Mouse (Mus musculus): ENCODE measurements around the gene Rab3il1. TPM values are rescaled to one million over a fixed set of nuclear protein-coding genes. Genes with fewer than 3 reads are reported as not detected.

Gene Rab3il1
- total and polyA plus RNA-seq, 3 experiments = 0.04 TPM; not detected in 2

GRCm38 (mm10) chr19:10058876-10059427, 57.5 kb downstream of the Rab3il1 start:
- Histone ChIP-seq H3K9me3 (replicated peaks; ENCODE audit: low read length) (no peaks in the 10 kb centered on the region), H3K27me3 (replicated peaks) (peaks cover 2% of the 10 kb centered on the region), H3K36me3 (replicated peaks in 1 of 2; ENCODE audit: control insufficient read depth in 1 of 2, insufficient read depth in 1 of 2, low read length in 1 of 2) (no peaks in the 10 kb centered on the region), H3K79me2 (replicated peaks; ENCODE audit: control insufficient read depth, extremely low read depth, insufficient read depth, poor library complexity, severe bottlenecking) (no peaks in the 10 kb centered on the region), H3K9ac (ENCODE audit: insufficient read depth, low read depth) (no peak overlapping the region), H3K4me3 (replicated peaks in 1 of 3; ENCODE audit: low read depth in 2 of 3, low read length in 2 of 3, poor library complexity in 1 of 3) (no peak overlapping the region), H3K27ac (ENCODE audit: insufficient read depth, low read depth) (no peak overlapping the region), H3K4me2 (ENCODE audit: insufficient read depth, low read depth, poor library complexity, severe bottlenecking) (no peak overlapping the region), H3K4me1 (ENCODE audit: control insufficient read depth in 1 of 2, insufficient read depth in 2 of 2) (peaks cover 0 to 33% of the 10 kb centered on the region in 2 experiments; a peak in 2 of 4 replicates)
- dilution Hi-C loops (cut with MboI; ENCODE audit: extremely low pct_ligation_motif_present, extremely low pct_unique_long_range_greater_than_20kb, low sequenced_read_pairs) = no loop called here
- in situ Hi-C loops (cut with MboI; ENCODE audit: low pct_ligation_motif_present, low pct_unique_long_range_greater_than_20kb, low sequenced_read_pairs) = no loop called here
- TF ChIP-seq HCFC1 (IDR thresholded peaks at IDR 0.05; ENCODE audit: low read depth, low read length) = no peak
- no peak for TF ChIP-seq RAD21 (IDR thresholded peaks at IDR 0.05; ENCODE audit: low read depth, low read length)
- no peak for TF ChIP-seq ZNF384 (IDR thresholded peaks at IDR 0.05; ENCODE audit: low read depth, low read length)
- TF ChIP-seq NELFE (IDR thresholded peaks at IDR 0.05; ENCODE audit: low read depth, low read length) = no peak
- TF ChIP-seq ZKSCAN1 (IDR thresholded peaks at IDR 0.05; ENCODE audit: borderline replicate concordance, low read depth, low read length) = no peak
- no peak for DNase-seq (ENCODE audit: extremely low read depth)

DNA sequence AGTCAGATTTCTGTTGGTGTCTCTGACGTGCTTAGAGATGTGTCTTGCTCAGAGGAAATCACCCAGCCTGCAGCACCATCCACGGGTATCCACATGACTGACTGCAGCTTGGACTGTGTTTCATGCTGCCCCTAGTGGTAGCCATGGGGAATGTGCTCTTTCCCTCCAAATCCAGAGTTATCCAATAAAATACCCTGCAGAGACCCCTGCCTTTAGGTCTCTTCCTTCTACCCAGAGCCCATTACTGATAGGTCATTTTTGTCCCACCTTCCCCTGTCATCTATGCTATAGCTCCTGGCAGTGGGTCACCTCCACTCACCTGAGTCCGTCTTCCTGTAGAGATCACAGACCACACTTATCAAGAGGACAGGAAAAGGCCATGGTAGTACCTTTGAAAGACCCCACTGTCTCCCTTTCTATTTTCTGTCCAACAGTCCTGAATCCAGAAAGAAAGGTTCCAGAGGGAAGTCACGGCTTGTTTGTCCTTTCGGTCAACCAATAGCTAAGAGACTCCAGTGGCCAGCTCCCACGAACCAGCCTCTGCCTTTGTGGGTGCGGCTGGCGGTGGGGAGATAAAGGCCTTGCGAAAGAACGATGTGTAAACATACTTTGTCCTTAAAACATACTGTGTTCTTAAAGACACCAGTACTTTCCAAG, 58.6 kb downstream of the Rab3il1 start:
- Histone ChIP-seq H3K4me2 (ENCODE audit: insufficient read depth, low read depth, poor library complexity, severe bottlenecking) (no peak overlapping the region), H3K36me3 (replicated peaks in 1 of 2; ENCODE audit: control insufficient read depth in 1 of 2, insufficient read depth in 1 of 2, low read length in 1 of 2) (no peaks in the 10 kb centered on the region), H3K9me3 (replicated peaks; ENCODE audit: low read length) (no peaks in the 10 kb centered on the region), H3K4me1 (ENCODE audit: control insufficient read depth in 1 of 2, insufficient read depth in 2 of 2) (peaks cover 4 to 44% of the 10 kb centered on the region in 2 experiments), H3K79me2 (replicated peaks; ENCODE audit: control insufficient read depth, extremely low read depth, insufficient read depth, poor library complexity, severe bottlenecking) (no peaks in the 10 kb centered on the region), H3K4me3 (replicated peaks in 1 of 3; ENCODE audit: low read depth in 2 of 3, low read length in 2 of 3, poor library complexity in 1 of 3) (no peak overlapping the region), H3K27ac (ENCODE audit: insufficient read depth, low read depth) (no peak overlapping the region), H3K27me3 (replicated peaks) (peaks cover 2% of the 10 kb centered on the region), H3K9ac (ENCODE audit: insufficient read depth, low read depth) (no peak overlapping the region)
- DNase-seq (ENCODE audit: extremely low read depth) = peak; percentile 45
- TF ChIP-seq SMC3 (IDR thresholded peaks at IDR 0.05; ENCODE audit: low read depth, low read length) = peak; percentile 27; the same call in 1 of the 2 replicates
- TF ChIP-seq MYC (IDR thresholded peaks at IDR 0.05; ENCODE audit: low read depth, low read length) = peak; percentile 46; the same call in 1 of the 2 replicates
- no peak for TF ChIP-seq HCFC1 (IDR thresholded peaks at IDR 0.05; ENCODE audit: low read depth, low read length)
- TF ChIP-seq CTCF (conservative IDR thresholded peaks at IDR 0.05 in 1 of 2, IDR thresholded peaks at IDR 0.05 in 1 of 2; ENCODE audit: low read depth in 2 of 2, low read length in 2 of 2) = peak; percentile 71 to 85
- peak; percentile 44 for TF ChIP-seq RAD21 (IDR thresholded peaks at IDR 0.05; ENCODE audit: low read depth, low read length)
- TF ChIP-seq MAX (IDR thresholded peaks at IDR 0.05; ENCODE audit: low read length) = peak; percentile 58; the same call in 1 of the 2 replicates
- in situ Hi-C loops (cut with MboI; ENCODE audit: low pct_ligation_motif_present, low pct_unique_long_range_greater_than_20kb, low sequenced_read_pairs) = no loop called here
- dilution Hi-C loops (cut with MboI; ENCODE audit: extremely low pct_ligation_motif_present, extremely low pct_unique_long_range_greater_than_20kb, low sequenced_read_pairs) = no loop called here

DNA sequence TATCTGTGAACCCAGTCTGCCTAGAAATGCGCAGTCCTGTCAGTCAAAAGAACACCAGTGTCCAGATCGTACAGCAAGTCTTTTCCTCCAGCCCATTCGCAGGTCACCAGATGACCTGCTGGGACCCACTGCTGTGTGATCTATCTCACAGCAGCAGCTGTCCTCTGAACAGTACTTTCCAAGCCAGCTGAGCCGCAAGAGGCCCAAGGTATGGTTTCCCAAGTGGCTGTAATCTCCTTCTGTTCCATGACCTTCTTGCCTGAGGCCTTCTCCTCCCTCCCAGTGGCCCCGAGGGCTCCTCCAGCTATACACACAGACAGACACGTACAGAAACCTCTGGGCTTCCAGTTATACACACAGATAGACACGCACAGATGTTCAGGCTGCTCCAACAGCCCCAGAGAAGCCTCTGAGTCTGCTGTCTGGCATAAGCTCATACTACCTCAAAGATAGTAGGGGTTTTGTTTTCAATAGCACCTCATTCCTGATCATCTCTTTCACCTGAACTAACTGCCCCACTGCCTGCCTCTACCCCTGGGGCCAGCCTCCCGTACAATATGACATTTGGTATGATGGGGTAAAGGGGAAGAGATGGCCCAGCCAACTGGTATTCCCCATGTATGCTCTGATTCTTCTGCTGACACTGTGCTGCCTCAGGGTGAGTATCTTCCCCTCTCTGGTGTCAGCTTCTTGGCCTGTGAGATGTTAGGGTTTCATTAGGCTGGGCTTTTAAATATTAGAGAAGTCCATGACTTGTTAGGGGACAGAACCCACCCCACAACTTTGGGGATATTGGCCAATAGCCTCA, 59.5 kb downstream of the Rab3il1 start:
- Histone ChIP-seq H3K9me3 (replicated peaks; ENCODE audit: low read length) (no peaks in the 10 kb centered on the region), H3K27ac (ENCODE audit: insufficient read depth, low read depth) (no peak overlapping the region), H3K4me2 (ENCODE audit: insufficient read depth, low read depth, poor library complexity, severe bottlenecking) (no peak overlapping the region), H3K27me3 (replicated peaks) (peaks cover 2% of the 10 kb centered on the region), H3K9ac (ENCODE audit: insufficient read depth, low read depth) (no peak overlapping the region), H3K4me3 (replicated peaks in 1 of 3; ENCODE audit: low read depth in 2 of 3, low read length in 2 of 3, poor library complexity in 1 of 3) (no peak overlapping the region), H3K4me1 (ENCODE audit: control insufficient read depth in 1 of 2, insufficient read depth in 2 of 2) (peaks cover 7 to 53% of the 10 kb centered on the region in 2 experiments), H3K36me3 (replicated peaks in 1 of 2; ENCODE audit: control insufficient read depth in 1 of 2, insufficient read depth in 1 of 2, low read length in 1 of 2) (no peaks in the 10 kb centered on the region), H3K79me2 (replicated peaks; ENCODE audit: control insufficient read depth, extremely low read depth, insufficient read depth, poor library complexity, severe bottlenecking) (no peaks in the 10 kb centered on the region)
- TF ChIP-seq SIN3A (IDR thresholded peaks at IDR 0.05; ENCODE audit: low read length) (no peak), CHD1 (IDR thresholded peaks at IDR 0.05; ENCODE audit: low read depth, low read length) (no peak), USF2 (conservative IDR thresholded peaks at IDR 0.05; ENCODE audit: low read depth, low read length) (no peak), ZNF384 (IDR thresholded peaks at IDR 0.05; ENCODE audit: low read depth, low read length) (no peak), NRF1 (IDR thresholded peaks at IDR 0.05; ENCODE audit: low read depth, low read length) (no peak), KAT2A (IDR thresholded peaks at IDR 0.05; ENCODE audit: insufficient replicate concordance, low read length) (no peak), JUND (conservative IDR thresholded peaks at IDR 0.05; ENCODE audit: low read depth, low read length) (no peak)
- DNase-seq (ENCODE audit: extremely low read depth) = no peak
- in situ Hi-C loops (cut with MboI; ENCODE audit: low pct_ligation_motif_present, low pct_unique_long_range_greater_than_20kb, low sequenced_read_pairs) = no loop called here
- dilution Hi-C loops (cut with MboI; ENCODE audit: extremely low pct_ligation_motif_present, extremely low pct_unique_long_range_greater_than_20kb, low sequenced_read_pairs) = no loop called here
